Mouse (Mus musculus) kidney, embryonic 16.5 days (tissue): ENCODE data around the gene Kif18a. TPM values are rescaled to one million over a fixed set of nuclear protein-coding genes. Genes with fewer than 3 reads are reported as not detected.

Source experiments
- ATAC-seq: fragments of 200-750 bp; cut with Nextera tagmentation; 2 replicates; pipeline ENCODE4 v1.8.0; 2017; ENCODE audit warnings: moderate TSS enrichment; ENCODE audit not compliant: low FRiP score, low TSS enrichment
- H3K27ac ChIP-seq: fragments of 300-500 bp; sonication (generic); 2 replicates; pipeline ENCODE4 v1.5.1; 2014; ENCODE audit warnings: low read length
- H3K27me3 ChIP-seq: fragments of 300-500 bp; sonication (generic); 2 replicates; pipeline ENCODE4 v1.6.1; 2014; ENCODE audit warnings: low read length, control low read depth, mixed read lengths; ENCODE audit not compliant: insufficient read depth
- H3K36me3 ChIP-seq: fragments of 300-500 bp; sonication (generic); 2 replicates; pipeline ENCODE4 v1.6.1; 2014; ENCODE audit warnings: low read length, control low read depth, mixed read lengths; ENCODE audit not compliant: insufficient read depth
- H3K4me1 ChIP-seq: fragments of 300-500 bp; sonication (generic); 2 replicates; pipeline ENCODE4 v1.6.1; 2014; ENCODE audit warnings: low read length, control low read depth, mixed read lengths; ENCODE audit not compliant: insufficient read depth
- H3K4me2 ChIP-seq: fragments of 300-500 bp; sonication (generic); replicated peaks from 2 replicates; pipeline ENCODE4 v1.6.1; 2014; ENCODE audit warnings: low read depth, low read length
- H3K4me3 ChIP-seq: fragments of 300-500 bp; sonication (generic); 2 replicates; pipeline ENCODE4 v1.5.1; 2014; ENCODE audit warnings: mild to moderate bottlenecking, low read length
- H3K9ac ChIP-seq: fragments of 300-500 bp; sonication (generic); replicated peaks from 2 replicates; pipeline ENCODE4 v1.6.1; 2014; ENCODE audit warnings: low read length
- H3K9me3 ChIP-seq: fragments of 300-500 bp; sonication (generic); 2 replicates; pipeline ENCODE4 v1.6.1; 2016; ENCODE audit warnings: low read length, control low read depth
- whole genome bisulfite sequencing: fragments of 180-500 bp; shearing (Covaris S2); extraction: QIAGEN DNeasy Blood & Tissue Kit; methylation state at CpG from one replicate; pipeline ENCODE4 v1.1.7; 2014; 5-methylcytosine and 5-hydroxymethylcytosine counted together
- polyA plus RNA-seq: library from polyadenylated mRNA; unstranded; fragments of >200 nt; fragmentation: Nextera tagmentation; extraction: Ambion mirVana; gene quantifications from 2 replicates; pipeline ENCODE4 v1.2.1, GENCODE M21; 2015

Kif18a gene
- polyA plus RNA-seq, 1 experiment from 2014 or later: 19.9 TPM

DNA sequence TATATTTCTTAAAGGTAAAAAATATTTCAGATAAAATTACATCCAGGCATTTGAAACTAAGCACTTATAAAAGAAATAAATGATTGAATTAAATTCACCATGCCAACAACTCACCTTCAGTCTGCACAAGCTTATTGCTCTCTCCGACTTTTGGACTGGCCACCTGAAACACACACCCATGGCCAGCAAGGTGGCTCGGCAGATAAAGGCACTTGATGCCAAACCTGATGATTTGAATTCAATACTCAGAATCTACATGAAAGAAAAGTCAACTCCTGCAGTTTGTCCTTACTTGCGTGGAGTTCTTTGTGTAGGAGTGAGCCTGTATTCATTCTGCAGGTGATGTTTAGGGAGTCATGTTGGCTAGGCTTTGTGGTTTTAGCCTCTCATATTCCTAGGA lies 3.6 kb downstream of the Kif18a start:
- Histone ChIP-seq H3K27ac (no peak overlapping the region), H3K9me3 (no peaks in the 10 kb centered on the region), H3K4me2 (no peak overlapping the region), H3K4me1 (peaks cover 7% of the 10 kb centered on the region), H3K36me3 (no peaks in the 10 kb centered on the region), H3K27me3 (no peaks in the 10 kb centered on the region), H3K9ac (no peak overlapping the region), H3K4me3 (no peak overlapping the region)
- WGBS: 87% methylated on average over 3 of the region's 3 CpGs
- no peak for ATAC-seq

DNA sequence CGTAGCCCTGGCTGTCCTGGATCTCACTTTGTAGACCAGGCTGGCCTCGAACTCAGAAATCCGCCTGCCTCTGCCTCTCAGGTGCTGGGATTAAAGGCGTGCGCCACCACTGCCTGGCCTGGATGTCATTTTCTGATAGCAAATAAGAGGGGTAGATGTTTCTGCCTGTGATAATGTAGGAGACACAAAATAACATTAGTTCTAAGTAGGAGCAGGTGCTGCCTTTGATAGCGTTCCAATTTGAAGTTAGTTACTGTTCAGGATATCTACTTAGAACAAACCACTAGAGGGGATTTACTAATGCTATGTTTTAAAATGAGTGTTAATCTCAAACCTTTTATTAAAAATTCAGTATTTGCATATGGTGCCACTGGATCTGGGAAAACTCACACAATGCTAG lies 8.8 kb downstream of the Kif18a start:
- Histone ChIP-seq H3K27ac (no peak overlapping the region), H3K4me2 (no peak overlapping the region), H3K4me3 (no peak overlapping the region), H3K9ac (no peak overlapping the region), H3K27me3 (no peaks in the 10 kb centered on the region), H3K9me3 (no peaks in the 10 kb centered on the region), H3K4me1 (no peaks in the 10 kb centered on the region), H3K36me3 (peaks cover 27% of the 10 kb centered on the region)
- ATAC-seq: no peak
- 97% methylated on average over 6 of the region's 6 CpGs for WGBS

DNA sequence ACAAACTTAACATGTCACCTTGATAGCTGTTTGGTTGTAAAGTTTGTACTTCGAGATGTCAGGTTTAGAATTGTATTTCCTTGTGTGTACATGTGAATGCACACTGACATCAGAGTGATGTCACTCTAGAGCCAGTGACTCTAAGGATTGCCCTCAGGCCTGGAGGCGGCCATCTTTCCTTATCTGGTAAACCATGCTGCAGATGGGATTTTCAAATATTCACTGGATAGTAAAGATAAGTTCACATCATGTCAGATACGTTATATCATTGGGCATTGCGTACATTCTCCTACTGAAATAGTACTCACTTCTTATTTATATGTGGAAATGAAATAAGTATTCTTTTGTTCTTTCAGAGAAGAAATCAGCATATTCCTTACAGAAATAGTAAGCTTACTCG lies 15.7 kb downstream of the Kif18a start:
- Histone ChIP-seq H3K9me3 (no peaks in the 10 kb centered on the region), H3K9ac (no peak overlapping the region), H3K4me1 (no peaks in the 10 kb centered on the region), H3K27me3 (no peaks in the 10 kb centered on the region), H3K27ac (no peak overlapping the region), H3K4me3 (no peak overlapping the region), H3K36me3 (peaks cover 19% of the 10 kb centered on the region), H3K4me2 (no peak overlapping the region)
- ATAC-seq: no peak
- WGBS: 86% methylated on average over 5 of the region's 5 CpGs

DNA sequence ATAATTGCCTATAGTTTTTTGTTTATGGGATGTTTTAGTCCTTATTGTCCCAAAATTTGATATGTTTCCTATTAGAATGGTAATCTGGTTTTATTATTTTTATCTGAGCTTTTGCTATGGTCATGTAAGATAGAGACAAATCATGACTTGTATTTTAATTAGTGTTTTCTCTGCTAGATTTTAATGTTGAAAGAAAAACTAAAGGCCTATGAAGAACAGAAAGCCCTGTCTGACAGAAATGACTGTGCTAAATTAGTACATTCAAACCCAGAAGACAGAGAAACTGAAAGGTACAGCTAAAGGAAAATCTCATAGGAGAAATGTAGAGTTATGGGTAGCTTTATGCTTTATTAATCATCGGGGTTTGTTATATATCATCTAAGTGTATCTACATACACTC lies 17.6 kb downstream of the Kif18a start:
- H3K27me3 ChIP-seq: no peaks in the 10 kb centered on the region
- H3K36me3 ChIP-seq: peaks cover 14% of the 10 kb centered on the region; the same call in 1 of the 2 replicates
- no peaks in the 10 kb centered on the region for H3K9me3 ChIP-seq
- H3K27ac ChIP-seq: no peak overlapping the region
- H3K4me2 ChIP-seq: no peak overlapping the region
- H3K4me1 ChIP-seq: no peaks in the 10 kb centered on the region
- 100% methylated on average over 1 of the region's 1 CpGs for WGBS
- no peak overlapping the region for H3K4me3 ChIP-seq
- H3K9ac ChIP-seq: no peak overlapping the region
- ATAC-seq: no peak

DNA sequence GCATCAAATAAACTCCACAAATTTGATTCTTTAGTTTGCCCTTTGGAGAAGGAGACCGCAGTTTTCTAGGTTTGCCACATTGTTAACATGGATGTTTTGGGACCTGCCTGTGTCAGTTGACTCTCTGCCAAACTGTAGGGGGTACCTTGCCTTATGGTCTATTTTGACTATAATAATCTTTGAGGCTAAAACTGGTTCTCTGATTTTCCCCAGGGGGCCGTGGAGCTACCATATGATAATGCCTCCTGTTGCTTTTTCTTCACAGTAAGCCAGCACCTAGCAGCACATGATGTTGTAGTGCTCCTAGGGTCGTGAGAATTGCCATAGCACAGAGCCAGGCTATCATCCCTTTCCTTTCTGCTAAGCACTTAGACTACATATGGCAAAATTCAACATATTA lies 21.7 kb downstream of the Kif18a start:
- Histone ChIP-seq H3K4me1 (no peaks in the 10 kb centered on the region), H3K36me3 (peaks cover 15% of the 10 kb centered on the region; the same call in 1 of the 2 replicates), H3K4me2 (no peak overlapping the region), H3K27me3 (no peaks in the 10 kb centered on the region), H3K9ac (no peak overlapping the region), H3K27ac (no peak overlapping the region), H3K4me3 (no peak overlapping the region), H3K9me3 (no peaks in the 10 kb centered on the region)
- ATAC-seq: no peak
- 86% methylated on average over 3 of the region's 3 CpGs for WGBS

DNA sequence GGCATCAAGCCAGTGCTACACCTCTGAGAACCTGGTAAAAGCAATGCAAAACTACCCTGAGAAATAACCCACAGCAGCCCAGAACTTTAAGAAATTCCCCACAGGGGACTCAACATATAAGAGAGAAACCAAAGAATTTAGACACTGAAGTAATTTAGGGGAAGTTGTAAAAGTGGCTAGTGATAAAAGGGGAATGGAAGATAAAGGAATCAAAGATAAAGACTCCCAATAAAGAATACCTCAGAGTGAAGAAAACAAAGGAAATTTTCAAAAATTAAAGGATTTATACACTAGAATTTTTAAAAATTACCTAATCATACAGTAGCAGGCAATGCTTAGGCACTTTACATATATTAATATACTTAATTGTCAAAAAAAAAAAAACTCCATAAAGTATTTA lies 23.1 kb downstream of the Kif18a start:
- no peaks in the 10 kb centered on the region for H3K27me3 ChIP-seq
- no peak overlapping the region for H3K4me2 ChIP-seq
- no peaks in the 10 kb centered on the region for H3K4me1 ChIP-seq
- H3K27ac ChIP-seq: no peak overlapping the region
- H3K9ac ChIP-seq: no peak overlapping the region
- peaks cover 15% of the 10 kb centered on the region; the same call in 1 of the 2 replicates for H3K36me3 ChIP-seq
- ATAC-seq: no peak
- no peaks in the 10 kb centered on the region for H3K9me3 ChIP-seq
- no peak overlapping the region for H3K4me3 ChIP-seq

DNA sequence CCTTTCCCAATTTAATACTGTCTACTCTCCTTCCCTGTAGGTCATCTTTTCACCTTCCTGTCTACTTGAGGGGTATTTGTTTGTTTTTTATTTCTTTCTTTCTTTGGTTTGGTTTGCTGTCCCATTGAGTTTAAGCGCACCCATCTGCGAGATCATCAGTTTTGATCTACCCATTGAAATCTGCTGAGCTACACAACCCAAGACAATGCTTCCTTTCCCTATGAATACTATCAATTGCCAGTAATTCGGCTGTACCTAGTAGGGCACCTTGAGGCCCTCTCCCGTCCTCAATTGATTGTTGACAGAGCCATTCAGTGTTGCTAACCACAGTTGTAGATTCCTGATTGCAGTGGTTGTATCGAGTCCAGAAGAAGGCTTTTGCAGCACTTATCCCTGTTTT lies 30.8 kb downstream of the Kif18a start:
- 95% methylated on average over 5 of the region's 5 CpGs for WGBS
- no peak overlapping the region for H3K9ac ChIP-seq
- H3K4me1 ChIP-seq: no peaks in the 10 kb centered on the region
- H3K9me3 ChIP-seq: no peaks in the 10 kb centered on the region
- no peak for ATAC-seq
- peaks cover 21% of the 10 kb centered on the region for H3K36me3 ChIP-seq
- H3K4me2 ChIP-seq: no peak overlapping the region
- H3K4me3 ChIP-seq: no peak overlapping the region
- H3K27ac ChIP-seq: no peak overlapping the region
- H3K27me3 ChIP-seq: no peaks in the 10 kb centered on the region

DNA sequence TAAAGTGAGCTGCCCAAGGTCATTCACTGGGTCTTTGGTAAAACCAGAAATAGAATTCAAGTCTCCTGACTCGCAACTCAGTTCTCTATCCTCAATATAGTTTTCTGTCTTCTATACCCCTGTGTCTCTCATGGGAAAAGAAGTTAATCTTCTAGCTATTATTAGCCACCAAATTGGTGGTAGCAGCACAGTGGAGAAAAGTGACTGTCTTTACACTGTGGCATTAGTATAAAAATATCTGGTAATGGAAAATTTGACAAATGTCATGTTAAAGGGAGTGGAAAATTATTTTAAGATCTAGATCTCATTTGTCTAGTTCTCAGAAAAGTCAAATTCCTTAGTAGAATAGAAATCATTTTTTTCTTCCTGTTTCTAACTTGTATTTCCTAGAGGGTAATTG lies 51.3 kb downstream of the Kif18a start:
- peaks cover 11% of the 10 kb centered on the region for H3K36me3 ChIP-seq
- no peak overlapping the region for H3K4me2 ChIP-seq
- no peak overlapping the region for H3K4me3 ChIP-seq
- WGBS: 98% methylated on average over 1 of the region's 1 CpGs
- no peak overlapping the region for H3K27ac ChIP-seq
- no peaks in the 10 kb centered on the region for H3K27me3 ChIP-seq
- H3K4me1 ChIP-seq: no peaks in the 10 kb centered on the region
- no peak for ATAC-seq
- H3K9ac ChIP-seq: no peak overlapping the region
- H3K9me3 ChIP-seq: no peaks in the 10 kb centered on the region

DNA sequence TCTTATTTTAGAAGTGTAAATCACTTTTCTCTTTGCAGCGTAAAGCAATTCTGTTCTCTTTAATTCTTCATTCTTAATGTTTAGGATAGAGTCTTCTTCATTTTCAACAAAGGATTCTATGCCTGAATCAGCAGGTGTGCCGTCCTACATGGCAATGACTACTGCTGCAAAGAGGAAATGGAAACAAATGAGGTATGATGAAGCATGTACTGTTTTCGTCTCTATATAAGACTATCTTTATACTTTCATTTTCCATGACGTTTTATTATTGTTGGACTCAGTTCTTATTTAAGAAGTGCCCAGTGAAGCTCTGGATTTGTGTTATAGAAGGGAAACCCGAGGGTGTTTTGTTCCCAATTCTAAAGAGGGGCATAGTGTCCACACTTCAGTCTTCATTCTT lies 53.7 kb downstream of the Kif18a start:
- 96% methylated on average over 5 of the region's 5 CpGs for WGBS

DNA sequence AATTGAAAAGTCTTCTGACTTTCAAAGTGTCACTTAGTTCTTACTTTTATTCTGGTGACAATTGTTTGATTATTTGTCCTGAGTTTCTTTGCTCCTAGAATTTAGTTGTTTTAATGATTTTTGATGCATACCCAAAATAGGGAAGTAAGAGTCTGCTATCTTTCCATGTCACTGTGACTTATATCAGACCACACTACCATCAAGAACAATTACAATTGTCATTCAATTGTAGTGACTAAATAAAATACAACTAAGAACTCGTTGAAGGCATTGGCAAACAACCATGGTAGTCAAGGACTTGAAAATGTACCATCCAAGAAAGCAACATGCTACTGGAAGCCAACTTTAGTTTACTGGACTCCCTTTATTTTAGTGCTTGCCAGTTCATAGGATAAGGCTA lies 55.2 kb downstream of the Kif18a start:
- 94% methylated on average over 1 of the region's 1 CpGs for WGBS
- no peaks in the 10 kb centered on the region for H3K27me3 ChIP-seq

More for the DNA sequence above, 53.7 kb downstream of the Kif18a start:
- ATAC-seq: no peak
- H3K9ac ChIP-seq: no peak overlapping the region
- no peaks in the 10 kb centered on the region for H3K27me3 ChIP-seq
- H3K27ac ChIP-seq: no peak overlapping the region
- H3K4me1 ChIP-seq: no peaks in the 10 kb centered on the region
- H3K4me3 ChIP-seq: no peak overlapping the region
- peaks cover 14% of the 10 kb centered on the region for H3K36me3 ChIP-seq
- H3K4me2 ChIP-seq: no peak overlapping the region
- no peaks in the 10 kb centered on the region for H3K9me3 ChIP-seq

DNA sequence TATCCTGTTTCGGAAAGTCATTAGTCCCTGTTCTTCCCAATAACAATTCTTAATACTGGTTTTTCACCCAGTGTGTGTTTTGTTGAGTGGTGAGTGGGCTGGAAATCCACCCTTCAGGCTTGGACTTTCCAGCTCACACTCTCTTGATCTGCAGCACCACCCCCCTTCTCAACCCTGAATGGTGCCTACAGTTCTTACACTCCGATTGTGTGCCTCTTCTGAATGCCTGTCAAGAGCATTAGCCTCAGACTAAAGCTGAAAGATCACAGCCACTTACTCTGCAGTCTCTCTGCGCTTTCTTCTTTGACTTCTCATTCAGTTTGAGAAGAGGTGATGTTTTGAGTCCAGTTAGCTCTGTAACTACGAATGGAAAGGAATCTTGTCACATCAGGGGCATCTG lies 64.8 kb downstream of the Kif18a start:
- Histone ChIP-seq H3K27me3 (no peaks in the 10 kb centered on the region), H3K4me2 (no peak overlapping the region), H3K4me3 (no peak overlapping the region), H3K9ac (no peak overlapping the region), H3K36me3 (peaks cover 3% of the 10 kb centered on the region; the same call in 1 of the 2 replicates), H3K4me1 (no peaks in the 10 kb centered on the region), H3K27ac (no peak overlapping the region), H3K9me3 (no peaks in the 10 kb centered on the region)
- WGBS: 93% methylated on average over 4 of the region's 4 CpGs
- no peak for ATAC-seq

More for the DNA sequence above, 55.2 kb downstream of the Kif18a start:
- H3K9ac ChIP-seq: no peak overlapping the region
- H3K4me2 ChIP-seq: no peak overlapping the region
- peaks cover 14% of the 10 kb centered on the region for H3K36me3 ChIP-seq
- H3K4me1 ChIP-seq: no peaks in the 10 kb centered on the region
- H3K4me3 ChIP-seq: no peak overlapping the region
- no peak for ATAC-seq
- no peaks in the 10 kb centered on the region for H3K9me3 ChIP-seq
- no peak overlapping the region for H3K27ac ChIP-seq
